Mouse (Mus musculus): ENCODE data around the gene Numa1.
"Not testable (repeated sequence)": the region's sequence is repeated elsewhere in the genome, so short reads cannot be mapped to it uniquely, and the experiment has no call there.

Numa1 gene

DNA sequence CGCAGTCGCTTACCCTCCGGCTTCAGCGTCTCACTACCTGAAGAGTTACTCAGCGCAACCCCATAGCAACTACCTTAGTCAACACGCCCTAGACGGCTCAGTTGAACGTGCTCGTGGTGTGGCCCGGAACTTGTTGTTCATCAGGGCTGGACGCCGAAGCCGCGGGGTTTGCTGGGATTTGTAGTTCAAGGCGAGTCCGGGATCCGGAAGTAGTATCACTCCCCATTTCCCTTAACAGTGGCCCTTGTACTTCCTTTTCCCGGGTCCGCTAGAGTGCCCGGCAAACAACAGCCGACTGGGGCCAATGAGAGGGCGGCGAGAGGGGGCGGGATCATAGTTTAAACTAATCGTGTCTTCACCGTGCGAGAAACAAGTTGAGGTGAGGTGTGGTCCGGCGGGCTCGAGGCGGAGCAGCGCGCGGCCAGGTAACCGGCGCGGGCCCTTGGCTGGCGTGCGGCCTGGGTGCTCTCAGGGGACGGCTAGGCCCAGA, at the start of gene Numa1, which contains the start of gene Lrrc51:
TSS of gene Numa1 (plus strand) at position 361 of the 490 bp plus-strand sequence.
TSS of gene Lrrc51 (minus strand) at position 145 of the 490 bp plus-strand sequence.
- peak; percentile 94 to 96 for DNase-seq (ENCODE audit: low spot score in 2 of 2)

DNA sequence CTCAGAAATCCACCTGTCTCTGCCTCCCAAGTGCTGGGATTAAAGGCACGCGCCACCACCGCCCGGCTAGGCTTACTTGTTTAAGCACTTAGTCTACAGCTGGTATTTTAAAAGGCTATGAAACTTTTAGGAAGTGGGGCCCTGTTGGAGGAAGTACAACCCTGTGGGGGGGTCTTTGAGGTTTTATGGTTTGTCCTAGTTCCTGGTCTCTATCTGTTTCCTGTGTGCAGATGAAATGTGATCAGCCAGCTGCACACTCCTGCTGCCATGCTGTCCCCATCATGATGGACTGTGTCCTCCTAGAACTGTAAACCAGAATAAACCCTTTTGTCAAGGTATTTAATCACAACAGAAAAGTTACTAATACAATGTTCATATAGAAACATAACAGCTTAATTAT, 49.8 kb upstream of the Numa1 start:
- no peak for DNase-seq (ENCODE audit: low spot score in 2 of 2)

DNA sequence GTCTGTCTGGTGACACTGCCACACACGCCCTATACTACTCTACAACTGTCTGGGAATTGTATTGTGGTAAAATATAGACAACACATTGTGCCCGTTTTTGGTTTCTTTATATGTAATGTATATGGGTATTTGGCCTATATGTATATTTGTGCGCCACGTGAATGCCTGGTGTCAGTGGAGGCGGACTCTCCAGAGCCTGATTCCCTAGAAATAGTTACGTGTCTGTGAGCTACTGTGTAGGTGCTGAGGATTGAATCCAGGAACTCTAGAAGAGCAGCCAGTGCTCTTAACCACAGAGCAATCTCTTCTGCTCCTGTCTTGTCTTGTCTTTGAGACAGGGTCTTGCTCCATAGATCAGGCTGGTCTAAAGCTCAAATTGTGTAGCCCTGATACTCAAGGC, 47.6 kb upstream of the Numa1 start:
- no peak for DNase-seq (ENCODE audit: low spot score in 2 of 2)

DNA sequence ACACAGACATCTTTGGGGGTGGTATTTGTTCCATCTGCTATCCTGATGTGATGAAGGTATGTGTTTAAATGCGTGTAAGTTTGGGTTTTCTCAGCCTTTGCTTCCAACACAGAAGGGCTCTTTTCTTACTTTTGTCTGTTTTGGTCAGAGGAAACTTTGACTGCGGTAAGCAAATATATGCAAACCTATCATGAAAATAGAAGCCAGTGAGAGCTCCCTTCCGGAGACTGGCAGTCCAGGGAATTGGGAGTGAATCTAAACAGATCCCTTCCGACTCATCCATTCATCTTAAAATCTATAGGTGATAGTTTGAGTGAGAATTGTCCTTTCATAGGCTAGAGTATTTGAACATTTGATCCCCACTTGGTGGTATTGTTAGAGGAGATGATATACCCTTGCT, 45.5 kb upstream of the Numa1 start:
- DNase-seq (ENCODE audit: low spot score in 2 of 2): no peak

DNA sequence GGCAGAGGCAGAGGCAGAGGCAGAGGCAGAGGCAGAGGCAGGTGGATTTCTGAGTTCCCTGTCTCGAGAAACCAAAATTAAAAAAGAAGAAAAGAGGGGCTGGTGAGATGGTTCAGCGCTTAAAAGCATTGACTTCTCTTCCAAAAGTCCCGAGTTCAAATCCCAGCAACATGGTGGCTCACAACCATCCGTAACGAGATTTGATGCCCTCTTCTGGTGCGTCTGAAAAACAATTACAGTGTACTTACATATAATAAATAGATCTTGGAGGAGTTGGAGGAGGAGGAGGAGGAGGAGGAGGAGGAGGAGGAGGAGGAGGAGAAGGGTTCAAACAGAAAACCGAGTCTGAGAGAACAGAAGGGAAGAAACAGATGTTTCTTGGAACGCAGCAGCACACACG, 38.2 kb upstream of the Numa1 start:
- DNase-seq (ENCODE audit: low spot score in 2 of 2): no peak

DNA sequence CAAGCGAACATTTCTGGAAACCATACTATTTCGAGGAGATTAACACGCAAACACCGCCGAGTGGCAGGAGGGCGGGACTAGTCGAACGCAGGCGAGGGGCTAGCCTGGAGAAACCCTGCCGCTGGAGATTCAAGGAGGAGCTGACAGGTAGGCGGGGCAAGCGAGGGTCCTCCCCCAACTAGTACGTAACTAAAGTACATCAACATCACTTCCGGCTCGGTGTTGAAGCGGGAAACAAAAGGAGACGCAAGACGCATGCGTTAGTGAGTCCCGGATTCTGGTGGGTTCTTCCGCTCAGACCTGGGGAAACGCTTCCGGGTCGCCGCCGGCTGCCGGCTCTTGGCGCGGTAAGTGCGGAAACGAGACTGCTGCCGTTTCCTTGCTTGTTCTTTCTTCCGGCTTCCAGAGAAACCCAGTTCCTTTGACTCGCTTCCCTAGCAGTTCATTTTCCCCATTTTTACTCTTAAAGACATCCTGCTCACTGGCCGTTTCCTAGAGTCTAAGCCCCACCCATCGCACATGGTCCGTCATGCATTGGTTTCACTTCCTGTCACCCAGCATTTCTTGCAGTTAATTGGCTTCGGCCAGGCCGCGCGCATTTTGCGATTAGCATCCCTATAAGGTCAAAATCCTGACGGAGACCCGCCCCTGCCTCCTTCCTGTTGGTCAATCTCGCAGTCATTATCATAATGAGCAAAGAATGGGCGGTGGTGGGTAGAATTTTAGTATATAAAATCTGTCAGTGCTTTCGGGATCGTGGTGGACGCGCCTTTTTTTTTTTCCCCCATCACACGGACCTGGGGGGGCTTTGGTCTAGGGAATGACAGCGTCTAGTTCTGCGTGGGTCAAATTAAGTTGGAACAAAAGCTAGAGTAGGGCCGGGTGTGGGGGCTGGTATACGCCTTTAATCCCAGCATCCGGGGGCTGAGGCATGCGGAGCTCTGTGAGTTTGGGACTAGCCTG, 37.5 kb upstream of the Numa1 start:
- DNase-seq (ENCODE audit: low spot score in 2 of 2): peak; percentile 94 to 95

DNA sequence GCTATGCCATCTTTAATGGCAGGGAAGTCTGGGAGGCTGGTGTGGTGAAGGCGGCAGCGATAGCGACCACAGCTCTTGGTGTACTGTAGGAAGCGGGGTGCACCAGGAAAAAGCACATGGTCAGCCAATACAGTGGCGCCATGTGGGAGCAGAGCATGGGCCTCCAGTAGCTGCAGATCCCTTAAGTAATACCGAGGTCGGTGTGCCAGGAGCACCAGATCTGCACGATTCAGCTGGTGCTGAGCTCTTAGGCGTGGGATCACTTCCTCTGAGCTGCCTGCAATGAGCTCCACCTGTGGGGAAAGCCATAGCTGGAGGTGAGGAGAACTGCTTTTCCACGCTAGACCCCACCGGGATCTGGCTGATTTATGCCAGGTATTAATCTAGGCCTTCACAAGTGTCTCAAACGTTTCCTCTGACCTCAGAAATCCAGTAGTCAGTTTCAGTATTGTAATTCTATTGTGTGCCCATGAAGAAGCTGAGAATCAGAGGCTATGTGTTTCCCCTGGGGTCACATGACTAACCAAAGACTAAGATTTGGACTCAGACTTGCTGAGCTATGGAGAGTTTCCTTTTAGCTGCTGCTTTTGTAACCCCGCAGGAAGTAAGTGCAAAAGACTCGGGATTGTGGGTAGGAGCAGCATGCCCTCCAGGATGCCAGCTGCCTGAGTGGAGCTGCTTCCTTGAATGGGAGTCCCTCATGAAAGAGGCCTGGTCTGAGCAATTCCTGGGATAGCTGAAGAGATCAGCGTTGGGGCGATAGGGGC, 33.4 kb upstream of the Numa1 start:
- DNase-seq (ENCODE audit: low spot score in 2 of 2): no peak

DNA sequence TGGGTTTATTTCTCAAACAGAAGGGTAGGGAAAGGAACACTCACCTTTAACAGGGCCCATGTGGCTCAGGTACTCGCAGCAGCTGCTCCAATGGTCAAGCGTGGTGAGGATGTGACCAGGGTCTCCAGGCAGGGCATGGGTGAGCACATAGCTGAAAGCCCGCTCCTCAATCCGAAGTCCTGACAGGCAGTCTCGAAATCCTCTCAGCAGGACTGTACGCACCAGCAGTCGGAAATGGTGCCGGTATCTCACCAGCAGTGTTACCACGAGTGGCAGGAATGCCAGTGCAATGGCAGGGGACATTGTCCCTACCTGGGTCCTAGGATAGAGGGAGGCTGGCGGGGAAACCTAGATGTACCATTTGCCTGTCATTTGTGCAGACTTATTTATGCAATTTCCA, 31.9 kb upstream of the Numa1 start:
- no peak for DNase-seq (ENCODE audit: low spot score in 2 of 2)

DNA sequence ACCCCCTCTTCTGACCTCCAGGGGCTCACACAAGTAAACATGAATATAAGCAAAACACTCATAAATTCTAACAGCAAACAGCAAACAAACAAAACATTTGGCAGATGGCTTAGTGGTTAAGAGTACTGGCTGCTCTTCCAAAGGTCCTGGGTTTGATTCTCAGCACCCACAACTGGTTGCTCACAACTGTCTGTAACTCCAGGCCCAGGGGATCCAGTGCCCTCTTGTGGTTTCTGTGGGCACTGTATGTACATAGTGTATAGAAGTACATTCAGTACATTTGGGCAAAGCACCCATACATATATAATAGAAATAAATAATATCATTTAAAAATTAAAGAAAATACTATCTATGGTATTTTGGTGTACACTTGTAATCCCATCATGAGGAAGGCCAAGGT, 31.1 kb upstream of the Numa1 start:
- no peak for DNase-seq (ENCODE audit: low spot score in 2 of 2)

DNA sequence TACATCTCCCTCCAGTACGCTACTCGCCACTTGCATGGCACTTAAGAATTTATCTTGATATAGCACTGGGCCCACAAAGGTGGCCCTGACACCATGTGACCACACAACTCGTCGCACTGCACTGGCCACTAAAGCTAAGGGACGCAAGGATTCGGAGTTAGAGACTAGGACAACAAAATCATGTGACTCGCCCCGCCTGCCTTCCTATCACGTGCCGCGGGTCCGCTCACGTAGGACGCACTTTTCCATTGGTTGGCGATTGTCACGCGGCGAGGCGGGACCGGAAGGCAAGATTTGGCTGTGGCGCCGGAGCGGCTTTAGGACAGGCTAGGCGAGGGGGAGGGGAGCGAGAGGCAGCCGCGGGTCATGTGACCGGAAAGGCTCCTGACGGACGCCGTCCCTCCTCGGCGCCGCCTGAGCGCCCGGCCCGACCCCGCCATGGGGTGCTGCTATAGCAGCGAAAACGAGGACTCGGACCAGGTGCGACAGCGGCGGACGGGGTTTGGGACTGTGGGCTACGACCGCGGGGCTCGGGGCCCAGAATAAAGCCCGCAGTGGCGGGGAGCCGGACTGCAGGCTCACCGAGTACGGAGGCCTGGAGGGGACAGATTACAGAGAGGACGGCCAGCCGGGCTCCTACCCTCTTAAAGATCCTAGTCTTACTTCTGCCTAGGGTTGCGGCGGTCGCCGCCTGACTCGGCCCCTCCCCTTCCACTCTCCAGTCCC, 28.2 kb upstream of the Numa1 start, which contains the start of gene Lamtor1:
TSS of gene Lamtor1 (plus strand) at position 344 of the 726 bp plus-strand sequence.
- peak; percentile 99 to 100 for DNase-seq (ENCODE audit: low spot score in 2 of 2)

DNA sequence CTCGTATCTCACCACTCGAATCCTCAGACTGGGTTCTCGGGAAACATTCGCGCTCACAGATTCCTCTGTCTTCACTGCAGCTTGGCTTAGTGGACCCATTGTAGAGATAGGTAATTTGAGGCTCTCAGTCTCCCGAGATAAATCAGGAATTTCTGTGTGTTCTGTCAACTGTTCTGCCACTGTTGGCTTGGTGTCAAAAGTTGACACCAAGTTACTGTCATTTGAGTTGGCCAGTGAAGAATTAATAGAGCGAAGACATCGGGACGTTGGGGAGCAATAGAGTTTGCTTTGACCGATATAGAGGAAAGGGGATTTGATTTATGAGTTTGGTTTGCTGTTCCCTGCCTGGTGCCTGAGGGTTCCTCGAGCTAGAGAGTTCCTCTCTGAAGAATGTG, 27.6 kb upstream of the Numa1 start, which contains the start of gene Tomt:
TSS of gene Tomt (minus strand) at position 73 of the 395 bp plus-strand sequence.
- no peak for DNase-seq (ENCODE audit: low spot score in 2 of 2)

DNA sequence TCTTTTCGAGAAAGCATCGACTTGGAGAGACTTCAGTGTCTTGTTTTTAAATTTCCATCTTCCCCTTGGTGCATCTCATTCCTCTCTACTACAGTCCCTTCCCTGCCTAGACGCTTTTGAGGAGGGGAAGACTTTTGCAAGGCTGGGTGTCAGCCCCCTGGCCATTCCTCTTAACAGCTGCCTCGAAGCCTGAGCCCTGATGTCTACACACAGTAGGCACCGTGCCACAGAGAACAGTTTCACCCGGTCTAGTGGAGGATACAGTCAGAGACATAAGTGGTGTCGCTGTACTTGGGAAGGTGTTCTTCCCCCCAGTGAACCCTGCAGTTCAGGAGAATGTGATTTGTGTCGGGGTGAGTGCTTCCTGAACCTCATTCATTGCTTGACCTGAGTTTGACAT, 27.2 kb upstream of the Numa1 start:
- DNase-seq (ENCODE audit: low spot score in 2 of 2): no peak

DNA sequence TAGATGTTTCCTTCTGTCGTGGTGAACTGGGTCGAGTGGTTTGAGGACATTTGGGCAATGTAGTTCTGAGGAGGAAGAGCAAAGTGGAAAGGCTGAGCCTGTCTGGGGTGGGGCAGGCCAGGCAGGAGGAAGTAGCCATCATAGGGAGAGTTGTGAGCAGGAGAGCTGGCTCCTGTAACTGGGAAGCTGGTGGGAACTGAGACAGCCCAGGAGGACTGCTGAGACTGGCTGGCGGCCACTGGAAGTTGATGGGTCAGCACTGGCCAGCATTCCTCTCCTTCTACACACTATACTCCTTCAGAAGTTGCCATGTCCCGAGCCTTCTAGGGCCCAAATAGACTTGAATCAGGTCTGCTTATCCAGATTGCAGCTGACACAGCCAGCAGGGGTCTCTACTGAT, 25.5 kb upstream of the Numa1 start:
- no peak for DNase-seq (ENCODE audit: low spot score in 2 of 2)

DNA sequence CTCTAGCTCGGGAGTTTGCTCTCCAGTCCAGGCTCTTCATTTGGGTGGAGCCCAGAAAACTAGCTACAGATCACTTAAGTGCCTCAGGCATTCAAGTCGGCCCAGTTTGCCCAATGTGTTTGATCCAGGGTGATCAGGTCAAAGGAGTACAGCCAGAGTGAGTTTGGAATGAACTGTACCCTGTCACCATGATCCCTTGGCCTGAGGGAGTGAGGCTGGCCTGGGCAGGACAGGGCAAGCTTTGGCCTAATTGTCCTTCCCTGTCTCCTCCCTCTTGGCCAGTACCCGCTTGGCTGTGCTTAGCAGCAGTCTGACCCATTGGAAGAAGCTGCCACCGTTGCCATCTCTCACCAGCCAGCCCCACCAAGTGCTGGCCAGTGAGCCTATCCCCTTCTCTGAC, 23.8 kb upstream of the Numa1 start:
- no peak for DNase-seq (ENCODE audit: low spot score in 2 of 2)

DNA sequence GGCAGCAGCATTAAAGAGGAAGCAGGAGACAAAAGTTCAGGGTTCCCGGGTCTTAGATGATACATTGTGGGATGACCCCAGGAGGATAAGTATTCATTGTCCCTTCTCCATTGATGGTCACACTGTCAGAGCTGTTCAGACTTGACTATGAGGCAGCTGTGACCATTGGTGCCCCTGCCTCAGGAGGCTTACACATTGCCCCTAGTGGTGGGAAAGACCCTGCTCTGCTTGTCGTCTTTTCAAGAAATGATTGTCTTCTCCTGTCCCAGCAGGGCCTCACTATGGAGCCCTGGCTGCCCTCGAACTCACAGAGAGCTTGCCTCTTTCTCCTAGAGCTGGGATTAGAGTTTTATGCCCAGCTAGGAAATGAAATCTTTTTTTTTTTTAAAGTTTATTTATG, 21.9 kb upstream of the Numa1 start:
- DNase-seq (ENCODE audit: low spot score in 2 of 2): no peak

DNA sequence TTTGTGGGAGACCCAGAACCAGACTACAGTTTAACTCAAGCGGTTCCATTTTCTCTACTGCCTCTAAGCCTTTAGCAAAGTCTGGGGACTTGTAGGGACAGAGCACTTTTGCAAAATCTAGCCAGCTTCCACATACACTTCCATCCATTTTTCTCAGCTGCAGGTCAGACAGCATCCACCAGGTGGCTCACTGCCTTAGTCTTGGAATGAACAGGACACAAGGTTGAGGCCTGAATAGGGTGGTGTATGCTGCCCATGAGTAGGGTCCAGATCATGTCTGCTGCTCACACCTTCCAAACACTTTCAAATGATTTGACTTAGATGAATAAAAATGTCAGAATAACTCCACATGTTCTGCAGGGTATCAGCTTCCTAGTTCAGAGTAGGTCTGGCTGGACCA, 15.8 kb upstream of the Numa1 start:
- peak in 1 of 2 experiments; percentile 37 for DNase-seq (ENCODE audit: low spot score in 2 of 2)

DNA sequence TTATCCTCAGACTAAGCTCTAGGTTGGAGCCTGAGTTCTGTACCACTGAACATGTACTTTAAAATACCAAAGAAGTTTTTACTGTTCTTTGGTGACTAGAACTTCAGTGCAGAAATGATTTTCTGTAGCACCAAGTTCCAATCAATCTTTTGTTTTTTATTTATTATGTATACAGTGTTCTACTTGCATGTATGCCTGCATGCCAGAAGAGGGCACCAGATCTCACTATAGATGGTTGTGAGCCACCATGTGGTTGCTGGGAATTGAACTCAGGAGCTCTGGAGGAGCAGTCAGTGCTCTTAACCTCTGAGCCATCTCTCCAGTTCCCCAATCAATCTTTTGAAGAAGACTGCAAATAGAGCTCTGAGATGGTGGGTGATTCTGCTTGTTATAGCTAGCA, 8.0 kb upstream of the Numa1 start:
- DNase-seq (ENCODE audit: low spot score in 2 of 2): not testable (repeated sequence)

DNA sequence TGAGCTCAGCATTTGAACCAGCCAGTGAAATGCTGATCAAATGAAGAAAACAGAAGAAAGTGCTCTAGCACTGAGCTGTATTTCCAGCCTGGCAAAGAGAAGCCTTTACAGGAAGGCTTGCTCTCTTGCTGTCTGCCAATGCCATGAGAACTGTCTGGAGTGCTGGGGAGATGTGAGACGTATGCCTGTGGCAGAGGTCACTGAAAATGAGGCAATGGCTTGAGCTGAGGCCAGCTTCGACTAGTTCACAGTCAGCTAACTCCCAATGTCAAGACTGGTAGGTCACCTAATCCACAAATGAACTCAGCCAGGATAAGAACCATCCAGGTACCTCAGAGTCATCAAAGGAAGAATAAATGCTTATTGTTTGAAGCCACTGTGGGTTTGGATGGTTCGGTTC, 5.8 kb upstream of the Numa1 start:
- no peak for DNase-seq (ENCODE audit: low spot score in 2 of 2)

DNA sequence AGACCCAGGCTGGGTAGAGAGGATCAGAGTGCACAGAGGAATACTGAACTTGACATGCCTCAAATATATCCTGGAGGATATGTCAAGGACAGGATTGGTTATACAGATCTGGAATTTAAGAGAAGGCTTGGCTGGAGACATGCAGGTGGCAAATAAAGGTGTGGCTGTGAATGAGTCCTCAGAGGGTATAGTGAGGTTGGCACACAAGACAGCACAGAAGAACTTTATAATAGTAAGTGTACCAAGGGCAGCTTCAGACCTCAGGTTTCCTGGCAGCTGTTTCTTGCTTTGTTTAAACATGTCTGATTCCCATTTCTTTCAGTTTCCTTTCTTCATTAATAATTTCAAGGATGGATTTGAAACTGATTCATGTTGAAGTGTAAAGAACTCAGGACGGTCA, 1.4 kb upstream of the Numa1 start:
- DNase-seq (ENCODE audit: low spot score in 2 of 2): no peak

DNA sequence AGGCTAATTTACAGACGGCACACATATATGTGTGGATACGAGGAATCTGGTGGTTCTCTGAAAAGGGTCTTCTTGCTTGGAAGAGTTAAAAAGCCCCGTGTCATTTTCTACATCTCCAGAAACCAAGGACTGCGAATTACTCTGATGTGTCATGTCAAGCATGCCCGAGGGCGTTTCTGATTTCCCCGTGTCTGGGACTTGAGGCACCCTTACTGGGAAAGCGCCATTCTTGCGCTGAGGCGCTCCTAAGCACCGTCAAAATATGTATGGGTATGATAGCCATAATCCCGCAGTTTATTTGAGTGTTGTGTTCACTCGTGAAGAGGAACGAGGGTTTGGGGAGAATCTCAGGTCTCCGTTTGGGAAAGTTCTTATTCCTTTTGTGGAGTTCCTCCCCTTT, 611 bp upstream of the Numa1 start:
- no peak for DNase-seq (ENCODE audit: low spot score in 2 of 2)

DNA sequence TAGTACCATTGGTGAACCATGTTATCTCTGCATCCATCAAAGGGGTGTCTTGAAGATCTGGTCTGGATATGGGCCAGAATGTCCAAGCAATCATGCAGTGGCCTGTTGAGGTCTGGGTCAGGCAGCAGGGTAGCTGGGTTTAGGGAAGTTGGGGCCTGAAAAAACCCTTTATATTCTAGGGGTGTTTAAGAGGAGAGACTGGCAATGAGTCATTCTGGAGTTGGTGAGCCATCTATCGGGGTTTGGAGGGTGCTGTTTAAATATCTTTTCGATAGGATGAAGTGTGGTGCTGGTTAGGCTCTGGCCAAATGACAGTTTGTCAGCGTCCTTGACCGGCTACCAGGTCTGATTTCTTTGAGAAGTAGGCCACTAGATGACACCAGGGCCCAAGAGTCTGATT, 2.0 kb downstream of the Numa1 start:
- DNase-seq (ENCODE audit: low spot score in 2 of 2): no peak

DNA sequence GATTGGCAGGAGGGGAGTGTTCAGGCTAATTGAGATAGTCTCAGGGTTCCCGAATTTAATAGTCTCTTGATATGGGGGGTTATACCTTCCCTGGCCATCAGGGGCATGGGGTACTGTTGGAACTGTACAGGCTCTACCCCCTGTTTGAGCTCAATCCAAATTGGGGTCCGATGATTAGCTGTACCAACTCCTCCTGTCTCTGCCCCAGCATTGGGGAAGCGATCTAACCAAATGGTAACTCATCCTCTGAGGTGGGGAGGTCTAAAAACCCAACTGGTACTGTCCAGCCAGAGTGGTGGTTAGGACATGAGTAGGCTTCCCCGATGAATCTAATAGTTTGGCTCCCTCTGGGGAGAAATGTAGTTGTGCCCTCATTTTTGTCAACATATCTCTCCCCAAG, 3.1 kb downstream of the Numa1 start:
- DNase-seq (ENCODE audit: low spot score in 2 of 2): no peak

Measured in urinary bladder, postnatal 4 days (tissue).